Mouse (Mus musculus): ENCODE measurements around the gene Phlda2. TPM values are rescaled to one million over a fixed set of nuclear protein-coding genes. Genes with fewer than 3 reads are reported as not detected.

Gene Phlda2
- 15.9 and 25.8 TPM in 2 replicates for polyA plus RNA-seq (2012; rRNA removed)

GRCm38 (mm10) chr7:143502418-143503200 lies at the start of gene Phlda2:
Phlda2 (minus strand) TSS chr7:143503150.

GRCm38 (mm10) chr7:143548976-143549457 lies 46.1 kb upstream of the Phlda2 start, which contains the start of gene Nap1l4:
Nap1l4 (minus strand) TSS chr7:143549106.

GRCm38 (mm10) chr7:143473347-143474101 lies 29.4 kb downstream of the Phlda2 start, which contains the start of gene Slc22a18:
Slc22a18 (plus strand) TSS chr7:143473736.

GRCm38 (mm10) chr7:143460874-143461273 lies 42.1 kb downstream of the Phlda2 start, which contains the start of gene Cdkn1c:
Cdkn1c (minus strand) TSS chr7:143461050.

Other genes starting within 250 kb of the Phlda2 start
- gene Cdkn1c, start 42.1 kb downstream of the Phlda2 start, polyA plus RNA-seq (2012; rRNA removed): 23.0 and 26.4 TPM in 2 replicates
- 141 and 164 TPM in 2 replicates for gene Slc22a18, start 29.4 kb downstream of the Phlda2 start, polyA plus RNA-seq (2012; rRNA removed)
- gene Nap1l4, start 46.0 kb upstream of the Phlda2 start, polyA plus RNA-seq (2012; rRNA removed): 17.7 and 19.0 TPM in 2 replicates
- 9.1 and 10.4 TPM in 2 replicates for gene Cars, start 96.9 kb upstream of the Phlda2 start, polyA plus RNA-seq (2012; rRNA removed)
- gene Tnfrsf26, start 125.6 kb upstream of the Phlda2 start, polyA plus RNA-seq (2012; rRNA removed): 0.02 and 0.08 TPM in 2 replicates
- gene Tnfrsf22, start 146.5 kb upstream of the Phlda2 start, polyA plus RNA-seq (2012; rRNA removed): 1.0 and 1.8 TPM in 2 replicates
- gene Tnfrsf23, start 182.7 kb upstream of the Phlda2 start, polyA plus RNA-seq (2012; rRNA removed): 1.4 and 1.9 TPM in 2 replicates